Mouse (Mus musculus): ENCODE measurements around the gene Dnmbp. TPM values are rescaled to one million over a fixed set of nuclear protein-coding genes. Genes with fewer than 3 reads are reported as not detected.

Gene Dnmbp
- polyA plus RNA-seq, 1 experiment from 2014 or later = 8.9 TPM

DNA sequence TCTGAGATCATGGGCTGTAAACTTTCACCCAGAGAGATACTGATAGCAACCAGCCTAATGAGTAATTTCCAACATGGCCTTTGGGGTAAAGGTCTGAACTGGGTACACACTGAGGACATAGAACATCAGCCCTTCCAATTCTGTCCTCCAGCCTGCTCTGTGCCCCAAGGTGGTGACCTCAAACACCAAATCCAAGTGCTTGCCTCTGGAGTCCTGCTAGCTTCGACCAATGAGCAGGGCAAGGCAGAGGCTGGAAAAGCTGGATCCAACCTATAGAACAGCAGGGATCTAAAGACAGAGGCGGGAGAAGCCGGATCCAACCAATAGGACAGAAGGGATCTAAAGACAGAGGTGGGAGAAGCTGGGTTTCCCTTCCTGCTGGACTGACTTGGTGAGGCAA is 21.2 kb downstream of the Dnmbp start:
- Histone ChIP-seq H3K4me2 (replicated peaks) (no peak overlapping the region), H3K36me3 (replicated peaks; ENCODE audit: control insufficient read depth, insufficient read depth) (no peaks in the 10 kb centered on the region), H3K9me3 (ENCODE audit: control insufficient read depth, low read length) (no peaks in the 10 kb centered on the region), H3K4me3 (replicated peaks; ENCODE audit: low read length) (no peak overlapping the region), H3K27me3 (ENCODE audit: control insufficient read depth, insufficient read depth, low read length) (no peaks in the 10 kb centered on the region), H3K9ac (no peak overlapping the region), H3K27ac (no peak overlapping the region), H3K4me1 (replicated peaks; ENCODE audit: control insufficient read depth, insufficient read depth, low read length) (no peaks in the 10 kb centered on the region)
- ATAC-seq (ENCODE audit: low FRiP score) (no peak), DNase-seq (ENCODE audit: low spot score) (no peak)
- WGBS = 77% methylated on average over 3 of the region's 3 CpGs

- Histone ChIP-seq H3K9ac (no peak overlapping the region), H3K36me3 (replicated peaks; ENCODE audit: control insufficient read depth, insufficient read depth) (no peaks in the 10 kb centered on the region), H3K27me3 (ENCODE audit: control insufficient read depth, insufficient read depth, low read length) (no peaks in the 10 kb centered on the region), H3K4me3 (replicated peaks; ENCODE audit: low read length) (no peak overlapping the region), H3K4me1 (replicated peaks; ENCODE audit: control insufficient read depth, insufficient read depth, low read length) (no peaks in the 10 kb centered on the region), H3K9me3 (ENCODE audit: control insufficient read depth, low read length) (no peaks in the 10 kb centered on the region), H3K4me2 (replicated peaks) (no peak overlapping the region), H3K27ac (no peak overlapping the region)
- ATAC-seq (ENCODE audit: low FRiP score) (no peak), DNase-seq (ENCODE audit: low spot score) (no peak)
- WGBS = 85% methylated on average over 6 of the region's 6 CpGs
These were observed 22.2 kb downstream of the Dnmbp start for GRCm38 (mm10) chr19:43917763-43918162.

GRCm38 (mm10) chr19:43917406-43917691 is 22.6 kb downstream of the Dnmbp start:
- Histone ChIP-seq H3K4me3 (replicated peaks; ENCODE audit: low read length) (no peak overlapping the region), H3K4me2 (replicated peaks) (no peak overlapping the region), H3K27me3 (ENCODE audit: control insufficient read depth, insufficient read depth, low read length) (no peaks in the 10 kb centered on the region), H3K9me3 (ENCODE audit: control insufficient read depth, low read length) (no peaks in the 10 kb centered on the region), H3K36me3 (replicated peaks; ENCODE audit: control insufficient read depth, insufficient read depth) (no peaks in the 10 kb centered on the region), H3K9ac (no peak overlapping the region), H3K27ac (no peak overlapping the region), H3K4me1 (replicated peaks; ENCODE audit: control insufficient read depth, insufficient read depth, low read length) (no peaks in the 10 kb centered on the region)
- WGBS = 77% methylated on average over 2 of the region's 2 CpGs
- no peak for DNase-seq (ENCODE audit: low spot score)
- no peak for ATAC-seq (ENCODE audit: low FRiP score)

- no peak overlapping the region for H3K4me2 ChIP-seq (replicated peaks)
- no peaks in the 10 kb centered on the region for H3K27me3 ChIP-seq (ENCODE audit: control insufficient read depth, insufficient read depth, low read length)
- H3K4me1 ChIP-seq (replicated peaks; ENCODE audit: control insufficient read depth, insufficient read depth, low read length) = no peaks in the 10 kb centered on the region
- ATAC-seq (ENCODE audit: low FRiP score) = no peak
- H3K4me3 ChIP-seq (replicated peaks; ENCODE audit: low read length) = no peak overlapping the region
- DNase-seq (ENCODE audit: low spot score) = no peak
- no peaks in the 10 kb centered on the region for H3K9me3 ChIP-seq (ENCODE audit: control insufficient read depth, low read length)
- 75% methylated on average over 21 of the region's 21 CpGs for WGBS
- H3K9ac ChIP-seq = no peak overlapping the region
- no peaks in the 10 kb centered on the region for H3K36me3 ChIP-seq (replicated peaks; ENCODE audit: control insufficient read depth, insufficient read depth)
- no peak overlapping the region for H3K27ac ChIP-seq
These were observed 23.2 kb downstream of the Dnmbp start for GRCm38 (mm10) chr19:43916586-43917405.

DNA sequence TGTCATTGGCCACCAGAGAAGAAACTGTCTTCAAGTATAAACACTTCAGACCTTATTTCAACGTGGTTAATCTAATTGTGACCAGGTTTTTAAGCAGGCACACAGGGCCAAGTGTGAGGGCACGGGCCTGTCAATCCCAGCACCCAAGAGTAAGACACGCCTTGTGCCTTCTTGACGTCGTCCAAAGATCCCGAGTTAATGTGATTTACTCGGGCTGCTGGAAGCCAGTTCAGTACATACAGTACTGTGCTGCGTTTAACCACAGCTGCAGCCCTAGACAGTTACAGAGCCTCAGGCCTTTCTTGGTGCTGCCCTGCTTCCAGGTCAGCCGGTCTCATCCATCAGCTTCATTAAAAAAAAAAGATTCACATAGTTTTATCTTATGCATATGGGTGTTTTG is 24.6 kb downstream of the Dnmbp start:
- Histone ChIP-seq H3K9ac (no peak overlapping the region), H3K4me1 (replicated peaks; ENCODE audit: control insufficient read depth, insufficient read depth, low read length) (no peaks in the 10 kb centered on the region), H3K4me3 (replicated peaks; ENCODE audit: low read length) (no peak overlapping the region), H3K9me3 (ENCODE audit: control insufficient read depth, low read length) (no peaks in the 10 kb centered on the region), H3K36me3 (replicated peaks; ENCODE audit: control insufficient read depth, insufficient read depth) (0 out of 2 replicates have a peak, but pooled peaks cover 4% of the 10 kb centered on the region), H3K27me3 (ENCODE audit: control insufficient read depth, insufficient read depth, low read length) (no peaks in the 10 kb centered on the region), H3K4me2 (replicated peaks) (no peak overlapping the region), H3K27ac (no peak overlapping the region)
- ATAC-seq (ENCODE audit: low FRiP score) (no peak), DNase-seq (ENCODE audit: low spot score) (no peak)
- 66% methylated on average over 9 of the region's 9 CpGs for WGBS

GRCm38 (mm10) chr19:43914986-43915385 is 25.0 kb downstream of the Dnmbp start:
- no peak overlapping the region for H3K4me2 ChIP-seq (replicated peaks)
- H3K27me3 ChIP-seq (ENCODE audit: control insufficient read depth, insufficient read depth, low read length) = no peaks in the 10 kb centered on the region
- no peak overlapping the region for H3K4me3 ChIP-seq (replicated peaks; ENCODE audit: low read length)
- no peak for ATAC-seq (ENCODE audit: low FRiP score)
- DNase-seq (ENCODE audit: low spot score) = no peak
- no peak overlapping the region for H3K27ac ChIP-seq
- no peaks in the 10 kb centered on the region for H3K9me3 ChIP-seq (ENCODE audit: control insufficient read depth, low read length)
- H3K36me3 ChIP-seq (replicated peaks; ENCODE audit: control insufficient read depth, insufficient read depth) = 0 out of 2 replicates have a peak, but pooled peaks cover 8% of the 10 kb centered on the region
- H3K4me1 ChIP-seq (replicated peaks; ENCODE audit: control insufficient read depth, insufficient read depth, low read length) = no peaks in the 10 kb centered on the region
- WGBS = 91% methylated on average over 9 of the region's 9 CpGs
- H3K9ac ChIP-seq = no peak overlapping the region

DNA sequence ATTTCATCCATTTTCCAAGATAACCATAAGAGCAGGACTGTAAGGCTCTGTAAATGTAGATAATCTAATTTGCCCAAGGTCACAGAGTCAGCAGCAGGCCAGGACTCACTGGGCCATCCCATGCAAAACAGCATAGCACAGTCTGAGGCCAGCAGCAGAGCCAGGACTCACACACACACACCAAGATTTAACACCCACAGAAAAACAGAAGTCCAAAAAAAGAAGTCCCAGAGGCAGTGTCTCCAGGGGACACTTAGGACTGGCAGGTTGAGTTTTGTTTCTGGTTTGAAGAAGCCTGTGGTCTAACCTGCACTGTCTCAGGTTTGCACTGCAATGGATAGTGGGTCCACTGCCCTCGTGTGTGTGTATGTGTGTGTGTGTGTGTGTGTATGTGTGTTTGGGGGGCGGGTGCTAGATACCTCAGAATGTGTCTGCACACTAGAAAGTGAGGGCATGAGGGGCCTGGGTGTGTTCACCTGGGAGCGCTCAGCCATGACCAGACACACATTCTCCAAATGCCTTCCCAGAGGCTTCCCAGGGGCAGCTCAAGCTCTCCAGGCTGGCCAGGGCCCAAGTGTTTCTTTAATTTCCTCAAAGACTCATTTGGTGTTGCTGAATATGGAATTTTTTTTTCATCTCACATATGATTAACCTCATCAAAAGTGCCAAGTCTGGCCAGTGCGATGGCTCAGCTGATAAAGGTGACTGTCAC is 27.1 kb downstream of the Dnmbp start:
- H3K4me1 ChIP-seq (replicated peaks; ENCODE audit: control insufficient read depth, insufficient read depth, low read length) = no peaks in the 10 kb centered on the region
- no peaks in the 10 kb centered on the region for H3K9me3 ChIP-seq (ENCODE audit: control insufficient read depth, low read length)
- H3K36me3 ChIP-seq (replicated peaks; ENCODE audit: control insufficient read depth, insufficient read depth) = peaks cover 21% of the 10 kb centered on the region
- 87% methylated on average over 4 of the region's 4 CpGs for WGBS
- no peak overlapping the region for H3K27ac ChIP-seq
- H3K27me3 ChIP-seq (ENCODE audit: control insufficient read depth, insufficient read depth, low read length) = no peaks in the 10 kb centered on the region
- H3K4me2 ChIP-seq (replicated peaks) = no peak overlapping the region
- no peak overlapping the region for H3K4me3 ChIP-seq (replicated peaks; ENCODE audit: low read length)
- no peak for DNase-seq (ENCODE audit: low spot score)
- no peak overlapping the region for H3K9ac ChIP-seq
- no peak for ATAC-seq (ENCODE audit: low FRiP score)

DNA sequence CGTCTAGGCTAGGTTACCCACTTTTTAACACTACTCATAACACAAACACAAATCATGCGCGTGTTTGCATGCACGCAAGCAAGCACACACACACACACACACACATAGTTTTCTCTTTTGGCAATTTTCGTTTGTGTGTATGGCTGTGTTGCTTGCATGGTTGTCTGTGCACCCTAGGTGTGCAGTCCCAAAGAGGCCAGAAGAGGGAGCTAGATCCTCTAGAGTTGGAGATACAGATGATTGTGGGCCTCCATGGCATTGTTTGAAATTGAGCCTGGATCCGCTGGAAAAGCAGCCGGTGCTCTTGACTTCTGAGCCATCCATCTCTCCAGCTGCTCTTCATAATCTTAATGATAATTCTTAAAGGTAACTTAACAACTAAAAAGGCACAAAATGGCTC is 33.5 kb downstream of the Dnmbp start:
- peaks cover 31% of the 10 kb centered on the region for H3K36me3 ChIP-seq (replicated peaks; ENCODE audit: control insufficient read depth, insufficient read depth)
- no peak overlapping the region for H3K9ac ChIP-seq
- H3K9me3 ChIP-seq (ENCODE audit: control insufficient read depth, low read length) = no peaks in the 10 kb centered on the region
- DNase-seq (ENCODE audit: low spot score) = no peak
- H3K4me3 ChIP-seq (replicated peaks; ENCODE audit: low read length) = no peak overlapping the region
- no peak for ATAC-seq (ENCODE audit: low FRiP score)
- H3K27me3 ChIP-seq (ENCODE audit: control insufficient read depth, insufficient read depth, low read length) = no peaks in the 10 kb centered on the region
- H3K4me1 ChIP-seq (replicated peaks; ENCODE audit: control insufficient read depth, insufficient read depth, low read length) = no peaks in the 10 kb centered on the region
- WGBS = 95% methylated on average over 7 of the region's 7 CpGs
- H3K4me2 ChIP-seq (replicated peaks) = no peak overlapping the region
- H3K27ac ChIP-seq = no peak overlapping the region

DNA sequence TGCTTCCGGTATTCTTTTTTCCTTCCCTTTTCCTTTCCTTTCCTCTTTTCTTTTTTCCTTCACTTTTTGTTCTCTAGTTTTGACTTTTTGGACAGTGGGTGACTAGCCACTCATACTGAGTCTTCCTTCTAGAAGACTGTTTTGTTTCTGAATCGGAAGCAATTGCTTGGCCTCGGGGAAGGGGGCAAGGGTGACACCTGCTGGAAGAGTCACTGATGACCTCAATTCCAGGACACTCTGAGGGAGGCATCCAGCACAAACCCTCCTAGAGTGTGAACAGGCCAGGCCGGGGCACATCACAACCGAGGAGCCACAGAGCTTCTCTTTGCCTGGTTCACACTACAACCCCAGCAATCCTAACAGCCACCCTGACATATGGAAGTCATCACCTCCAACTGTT is 34.0 kb downstream of the Dnmbp start:
- Histone ChIP-seq H3K4me3 (replicated peaks; ENCODE audit: low read length) (no peak overlapping the region), H3K27me3 (ENCODE audit: control insufficient read depth, insufficient read depth, low read length) (no peaks in the 10 kb centered on the region), H3K27ac (no peak overlapping the region), H3K9ac (no peak overlapping the region), H3K4me2 (replicated peaks) (no peak overlapping the region), H3K4me1 (replicated peaks; ENCODE audit: control insufficient read depth, insufficient read depth, low read length) (no peaks in the 10 kb centered on the region), H3K36me3 (replicated peaks; ENCODE audit: control insufficient read depth, insufficient read depth) (peaks cover 31% of the 10 kb centered on the region), H3K9me3 (ENCODE audit: control insufficient read depth, low read length) (no peaks in the 10 kb centered on the region)
- no peak for DNase-seq (ENCODE audit: low spot score)
- WGBS = 48% methylated on average over 5 of the region's 5 CpGs
- no peak for ATAC-seq (ENCODE audit: low FRiP score)
